In the genomic region with DNA sequence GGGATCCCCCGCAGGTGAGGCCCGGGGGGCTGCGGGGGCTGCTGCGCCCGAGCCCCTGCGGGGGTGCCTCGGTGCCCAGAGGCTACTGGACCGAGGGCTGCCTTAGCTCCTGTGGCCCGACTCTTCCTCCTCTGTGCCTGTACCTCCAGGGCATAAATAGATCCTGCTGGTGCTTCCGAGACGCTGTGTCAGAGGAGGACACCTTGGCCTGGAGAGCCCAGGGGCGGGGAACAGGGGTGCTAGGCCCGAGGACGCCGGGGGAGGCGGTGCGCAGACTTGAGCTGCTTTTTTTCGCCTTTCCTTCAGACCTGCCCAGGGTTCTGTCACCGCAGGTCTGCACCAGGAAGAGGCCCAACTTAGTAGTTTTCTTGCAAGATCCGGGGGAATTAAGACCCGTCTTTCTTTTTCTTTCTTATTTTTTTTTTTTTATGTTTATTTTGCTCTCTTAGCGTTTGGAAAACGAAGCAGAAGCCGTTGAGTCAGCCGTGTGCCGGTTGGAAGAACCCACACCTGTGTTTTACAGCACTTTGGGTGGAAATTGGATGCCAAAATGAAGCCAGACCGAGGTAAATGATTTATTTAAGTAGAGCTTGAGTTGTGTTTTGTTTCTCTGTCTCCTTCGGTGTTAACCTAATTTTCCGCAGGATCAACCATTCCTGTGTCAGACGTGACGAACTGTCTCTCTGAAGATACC, we compare ENCODE assay signal across 8 mouse cellular contexts. TPM values are rescaled to one million over a fixed set of nuclear protein-coding genes. Genes with fewer than 3 reads are reported as not detected.
A peak's percentile ranks its signal among the peaks of the same experiment; 100 is the strongest.
DNase-seq lines count a peak whose midpoint lies in the region; ATAC-seq and TF ChIP-seq lines count a peak whose summit lies in the region.

No protein-coding gene starts in this region.

- WGBS in hindbrain, postnatal 0 days = 3% methylated on average over 31 of the region's 31 CpGs
- WGBS in limb, embryonic 14.5 days = 5% methylated on average over 22 of the region's 31 CpGs
- WGBS in midbrain, embryonic 14.5 days = 7% methylated on average over 31 of the region's 31 CpGs

- 0 out of 2 replicates have a peak, but pooled peaks cover 3% of the 10 kb centered on the region for H3K4me1 ChIP-seq in hindbrain, postnatal 0 days (ENCODE audit: insufficient read depth, low read length)
- 0 out of 2 replicates have a peak, but pooled peaks cover 11% of the 10 kb centered on the region for H3K4me1 ChIP-seq in limb, embryonic 14.5 days (ENCODE audit: control insufficient read depth, insufficient read depth, low read length)
- peaks cover 17% of the 10 kb centered on the region for H3K4me1 ChIP-seq in midbrain, embryonic 14.5 days (ENCODE audit: control insufficient read depth, insufficient read depth, low read length)

- H3K27ac ChIP-seq in hindbrain, postnatal 0 days = peak overlapping the region; percentile 94
- peak overlapping the region; percentile 89 for H3K27ac ChIP-seq in limb, embryonic 14.5 days (replicated peaks; ENCODE audit: low read depth, low read length)
- H3K27ac ChIP-seq in midbrain, embryonic 14.5 days (replicated peaks; ENCODE audit: low read depth, low read length) = peak overlapping the region; percentile 95

- no peaks in the 10 kb centered on the region for H3K27me3 ChIP-seq in hindbrain, postnatal 0 days (ENCODE audit: insufficient read depth, low read length)
- no peaks in the 10 kb centered on the region for H3K27me3 ChIP-seq in limb, embryonic 14.5 days (ENCODE audit: control insufficient read depth, insufficient read depth, low read length)
- H3K27me3 ChIP-seq in midbrain, embryonic 14.5 days (ENCODE audit: control insufficient read depth, insufficient read depth, low read length) = no peaks in the 10 kb centered on the region

- H3K36me3 ChIP-seq in hindbrain, postnatal 0 days (ENCODE audit: insufficient read depth, low read length) = no peaks in the 10 kb centered on the region
- H3K36me3 ChIP-seq in limb, embryonic 14.5 days (ENCODE audit: control insufficient read depth, insufficient read depth, low read length) = peaks cover 2% of the 10 kb centered on the region; the same call in 1 of the 2 replicates
- H3K36me3 ChIP-seq in midbrain, embryonic 14.5 days (ENCODE audit: control insufficient read depth, insufficient read depth, low read length) = peaks cover 8% of the 10 kb centered on the region

- TF ChIP-seq POLR2A in limb, embryonic 14.5 days (IDR thresholded peaks at IDR 0.05; ENCODE audit: borderline replicate concordance, extremely low read depth, insufficient read depth, insufficient read length) = no peak

- peak; percentile 43 for DNase-seq in layer of hippocampus, adult 11-12 months (ENCODE audit: low spot score)
- no peak for DNase-seq in layer of hippocampus, adult 9-10 months (ENCODE audit: low spot score)
- DNase-seq in cerebellum, adult 8-10 months = peak; percentile 50
- DNase-seq in gastrocnemius, adult 8-10 months (ENCODE audit: low spot score in 2 of 2) = peak; percentile 67 to 78
- DNase-seq in hindbrain, postnatal 0 days (ENCODE audit: low spot score) = peak; percentile 68
- peak; percentile 54 for DNase-seq in limb, embryonic 14.5 days (ENCODE audit: low spot score)
- DNase-seq in midbrain, embryonic 14.5 days = peak; percentile 74
- peak; percentile 67 to 81 for DNase-seq in spleen, postnatal 4 days (ENCODE audit: low spot score in 2 of 2)

- H3K4me3 ChIP-seq in hindbrain, postnatal 0 days (ENCODE audit: low read length) = peak overlapping the region; percentile 93
- H3K4me3 ChIP-seq in limb, embryonic 14.5 days (replicated peaks; ENCODE audit: low read length) = peak overlapping the region; percentile 92
- peak overlapping the region; percentile 85 for H3K4me3 ChIP-seq in midbrain, embryonic 14.5 days (replicated peaks; ENCODE audit: low read depth, low read length)

- H3K9me3 ChIP-seq in hindbrain, postnatal 0 days (ENCODE audit: low read length) = no peaks in the 10 kb centered on the region
- H3K9me3 ChIP-seq in limb, embryonic 14.5 days (ENCODE audit: control insufficient read depth, low read length) = no peaks in the 10 kb centered on the region
- no peaks in the 10 kb centered on the region for H3K9me3 ChIP-seq in midbrain, embryonic 14.5 days (ENCODE audit: control insufficient read depth, low read length)

- ATAC-seq in hindbrain, postnatal 0 days = no peak; the same call in 1 of the 2 replicates
- ATAC-seq in limb, embryonic 14.5 days (ENCODE audit: low FRiP score, low read depth) = peak; percentile 58
- peak; percentile 81 for ATAC-seq in midbrain, embryonic 14.5 days (ENCODE audit: low FRiP score, low TSS enrichment)

- peak overlapping the region; percentile 90 for H3K4me2 ChIP-seq in hindbrain, postnatal 0 days (ENCODE audit: low read depth, low read length)
- H3K4me2 ChIP-seq in limb, embryonic 14.5 days (replicated peaks; ENCODE audit: low read depth, low read length, severe bottlenecking) = peak overlapping the region; percentile 84
- H3K4me2 ChIP-seq in midbrain, embryonic 14.5 days (ENCODE audit: low read length) = peak overlapping the region; percentile 84

- peak overlapping the region; percentile 89 for H3K9ac ChIP-seq in hindbrain, postnatal 0 days (replicated peaks; ENCODE audit: low read length)
- peak overlapping the region; percentile 81 for H3K9ac ChIP-seq in limb, embryonic 14.5 days (ENCODE audit: low read depth, low read length, severe bottlenecking)
- peak overlapping the region; percentile 95 for H3K9ac ChIP-seq in midbrain, embryonic 14.5 days (replicated peaks; ENCODE audit: low read length)

- peak; percentile 34 for TF ChIP-seq CTCF in hindbrain, postnatal 0 days (IDR thresholded peaks at IDR 0.05; ENCODE audit: low read depth)

RNA-seq across cellular contexts. Expression of a gene that starts 0.7 kb away (rescaled TPM):
- total RNA-seq in gastrocnemius, adult 8-10 months (2022) = 10 to 100 TPM; 19.4 to 35.5 (median 24.3) TPM
- total RNA-seq in hindbrain, postnatal 0 days (2014; rRNA removed) = 28.6 and 37.4 TPM in 2 replicates
- polyA plus RNA-seq in hindbrain, postnatal 0 days (2015; fragmentation: Nextera tagmentation; extraction: Ambion mirVana) = 18.6 and 19.3 TPM in 2 replicates
- polyA plus RNA-seq in limb, embryonic 14.5 days (2012; rRNA removed) = 9.0 and 9.6 TPM in 2 replicates
- 10.7 and 11.9 TPM in 2 replicates for polyA plus RNA-seq in limb, embryonic 14.5 days (2014; fragmentation: Nextera tagmentation; extraction: Ambion mirVana)
- polyA plus RNA-seq in midbrain, embryonic 14.5 days (2014; fragmentation: Nextera tagmentation; extraction: Ambion mirVana) = 26.0 and 35.9 TPM in 2 replicates
